Mouse (Mus musculus) forelimb bud, embryonic 11.5 days (tissue): ENCODE measurements around the gene Taf10.

Experiments used
- DNase-seq: peaks from one replicate; pipeline ENCODE4 v3.0.0-alpha.2; 2012; ENCODE audit warnings: low read depth, low spot score

The Taf10 gene

GRCm38 (mm10) chr7:105726144-105726979, 17.8 kb downstream of the Taf10 start:
- peak; percentile 62 for DNase-seq

- DNase-seq = no peak
These were observed 22.2 kb downstream of the Taf10 start for GRCm38 (mm10) chr7:105721916-105722315.

GRCm38 (mm10) chr7:105715366-105715765, 28.8 kb downstream of the Taf10 start:
- DNase-seq = no peak

GRCm38 (mm10) chr7:105708733-105709132, 35.4 kb downstream of the Taf10 start:
- no peak for DNase-seq

GRCm38 (mm10) chr7:105703816-105704215, 40.3 kb downstream of the Taf10 start:
- no peak for DNase-seq

- DNase-seq = no peak
These were observed 41.0 kb downstream of the Taf10 start for GRCm38 (mm10) chr7:105703184-105703583.

- no peak for DNase-seq
These were observed 53.3 kb downstream of the Taf10 start for GRCm38 (mm10) chr7:105690875-105691274.
